ENCODE assay signal across 9 mouse cellular contexts in genomic region chr16:25376720-25377373, GRCm38 (mm10).
DNase-seq lines count a peak whose midpoint lies in the region; ATAC-seq and TF ChIP-seq lines count a peak whose summit lies in the region.
"Had no signal": no experiment of that assay in that cellular context is flagged by ENCODE, and none has a peak within 500 bp of the region (broad histone marks: within the 10 kb centered on the region; RNA-seq: fewer than 3 reads in every experiment).

No protein-coding gene starts in this region.

- H3K79me2 ChIP-seq in MEL (ENCODE audit: control insufficient read depth, insufficient read depth, low read length, poor library complexity): no peaks in the 10 kb centered on the region

- TF ChIP-seq CTCF in MEL (IDR thresholded peaks at IDR 0.05 in 2 of 3, conservative IDR thresholded peaks at IDR 0.05 in 1 of 3; ENCODE audit: control insufficient read depth in 1 of 3, insufficient read depth in 1 of 3, low read depth in 2 of 3, low read length in 3 of 3, poor library complexity in 1 of 3, severe bottlenecking in 1 of 3): peak in 2 of 3 experiments; percentile 2 to 5; a peak in 1 of 6 replicates

- H3K4me3 ChIP-seq in MEL (ENCODE audit: control insufficient read depth in 1 of 2, insufficient read depth in 1 of 2, low read depth in 2 of 2, low read length in 2 of 2): no peak overlapping the region
- no peak overlapping the region for H3K4me3 ChIP-seq in hindbrain, embryonic 13.5 days
- H3K4me3 ChIP-seq: limb, embryonic 13.5 days had no signal

- WGBS in hindbrain, embryonic 13.5 days: 39% methylated on average over 14 of the region's 14 CpGs

- H3K4me2 ChIP-seq in hindbrain, embryonic 13.5 days: no peak overlapping the region
- H3K4me2 ChIP-seq: limb, embryonic 13.5 days had no signal

- ATAC-seq in hindbrain, embryonic 13.5 days (ENCODE audit: low FRiP score): peak; percentile 74; the same call in 1 of the 2 replicates
- peak; percentile 89 for ATAC-seq in megakaryocyte-erythroid progenitor cell, adult 5-6 weeks (replicated peaks; ENCODE audit: low FRiP score, low TSS enrichment, poor library complexity, severe bottlenecking)

- H3K9me3 ChIP-seq in MEL (replicated peaks; ENCODE audit: insufficient read depth, low read length): no peaks in the 10 kb centered on the region
- H3K9me3 ChIP-seq in hindbrain, embryonic 13.5 days: no peaks in the 10 kb centered on the region
- H3K9me3 ChIP-seq: limb, embryonic 13.5 days had no signal

- no peak for TF ChIP-seq RAD21 in MEL (IDR thresholded peaks at IDR 0.05; ENCODE audit: low read depth, low read length)

- TF ChIP-seq POLR2A in MEL (IDR thresholded peaks at IDR 0.05; ENCODE audit: control insufficient read depth in 1 of 2, insufficient read depth in 1 of 2, low read depth in 1 of 2, low read length in 2 of 2, poor library complexity in 1 of 2): no peak

- no peaks in the 10 kb centered on the region for H3K36me3 ChIP-seq in MEL (ENCODE audit: control insufficient read depth in 1 of 2, insufficient read depth in 2 of 2, low read length in 2 of 2)
- H3K36me3 ChIP-seq in hindbrain, embryonic 13.5 days: no peaks in the 10 kb centered on the region
- H3K36me3 ChIP-seq: limb, embryonic 13.5 days had no signal

- TF ChIP-seq EP300 in MEL (IDR thresholded peaks at IDR 0.05; ENCODE audit: low read depth in 1 of 2, low read length in 2 of 2): no peak

- no peak overlapping the region for H3K27ac ChIP-seq in MEL (ENCODE audit: control insufficient read depth, low read depth, low read length)
- no peak overlapping the region for H3K27ac ChIP-seq in hindbrain, embryonic 13.5 days
- H3K27ac ChIP-seq: limb, embryonic 13.5 days had no signal

- H3K9ac ChIP-seq in MEL (ENCODE audit: control insufficient read depth, low read depth, low read length, poor library complexity, severe bottlenecking): no peak overlapping the region
- no peak overlapping the region for H3K9ac ChIP-seq in hindbrain, embryonic 13.5 days
- H3K9ac ChIP-seq: limb, embryonic 13.5 days had no signal

- H3K27me3 ChIP-seq in MEL (ENCODE audit: control insufficient read depth in 1 of 2, insufficient read depth in 2 of 2, low read length in 2 of 2): no peaks in the 10 kb centered on the region
- H3K27me3 ChIP-seq in hindbrain, embryonic 13.5 days: no peaks in the 10 kb centered on the region
- H3K27me3 ChIP-seq: limb, embryonic 13.5 days had no signal

- peak; percentile 2 for DNase-seq in MEL (ENCODE audit: low read depth, low spot score)
- peak; percentile 5 for DNase-seq in cerebellum, adult 11-12 months
- DNase-seq in forelimb bud, embryonic 11.5 days (ENCODE audit: low read depth, low spot score): peak; percentile 75
- DNase-seq in layer of hippocampus, postnatal 25 days (ENCODE audit: extremely low spot score in 1 of 2, low spot score in 1 of 2): peak; percentile 68 to 87
- peak; percentile 54 for DNase-seq in right cerebral cortex, postnatal 25 days
- DNase-seq in yolk sac, embryonic 10.5 days (ENCODE audit: low spot score): peak; percentile 47

- H3K4me1 ChIP-seq in MEL (ENCODE audit: control insufficient read depth in 1 of 2, insufficient read depth in 2 of 2, low read length in 2 of 2): no peaks in the 10 kb centered on the region
- H3K4me1 ChIP-seq in hindbrain, embryonic 13.5 days (replicated peaks): 0 out of 2 replicates have a peak, but pooled peaks cover 4% of the 10 kb centered on the region

TF ChIP-seq in MEL, 35 proteins besides CTCF, POLR2A, EP300 and RAD21:
- TF ChIP-seq SMC3 (IDR thresholded peaks at IDR 0.05; ENCODE audit: low read depth, low read length) (no peak), GABPA (IDR thresholded peaks at IDR 0.05; ENCODE audit: low read depth, low read length) (no peak), BHLHE40 (IDR thresholded peaks at IDR 0.05; ENCODE audit: borderline replicate concordance, low read depth, low read length) (no peak), MAX (IDR thresholded peaks at IDR 0.05; ENCODE audit: low read length) (no peak), HCFC1 (IDR thresholded peaks at IDR 0.05; ENCODE audit: low read depth, low read length) (no peak), NRF1 (IDR thresholded peaks at IDR 0.05; ENCODE audit: insufficient read depth, low read depth, low read length, poor library complexity, severe bottlenecking) (no peak), ZC3H11A (IDR thresholded peaks at IDR 0.05; ENCODE audit: low read depth, low read length) (no peak), MAZ (IDR thresholded peaks at IDR 0.05; ENCODE audit: low read depth, low read length) (no peak), RCOR1 (IDR thresholded peaks at IDR 0.05; ENCODE audit: low read depth, low read length) (no peak), MEF2A (IDR thresholded peaks at IDR 0.05; ENCODE audit: extremely low read depth, insufficient replicate concordance, low read depth, low read length, poor library complexity, severe bottlenecking) (no peak), ZMIZ1 (IDR thresholded peaks at IDR 0.05; ENCODE audit: low read depth, low read length) (no peak), NELFE (IDR thresholded peaks at IDR 0.05; ENCODE audit: low read depth, low read length) (no peak), MXI1 (IDR thresholded peaks at IDR 0.05; ENCODE audit: low read depth, low read length) (no peak), MYC (IDR thresholded peaks at IDR 0.05; ENCODE audit: low read depth, low read length) (no peak), ELF1 (IDR thresholded peaks at IDR 0.05; ENCODE audit: low read depth, low read length) (no peak), CHD1 (IDR thresholded peaks at IDR 0.05; ENCODE audit: low read depth, low read length) (no peak), ETS1 (IDR thresholded peaks at IDR 0.05; ENCODE audit: low read depth, low read length) (no peak)

Comparison
In these comparisons a context has a peak if more than half of its experiments do, and no peak if none do; other contexts are left out.
1. DNase-seq: peak in every context shown above with its lines; median percentile 78 in layer of hippocampus, postnatal 25 days; 75 in forelimb bud, embryonic 11.5 days; 54 in right cerebral cortex, postnatal 25 days; 47 in yolk sac, embryonic 10.5 days; 5 in cerebellum, adult 11-12 months; 2 in MEL.